Mouse (Mus musculus) ovary, postnatal 36 days (tissue): Measurements from ENCODE around the gene Fam196a.

Experiments
- DNase-seq: peaks from one replicate; pipeline ENCODE4 v3.0.0; 2022; ENCODE audit warnings: low spot score, mixed read lengths

Fam196a gene

DNA sequence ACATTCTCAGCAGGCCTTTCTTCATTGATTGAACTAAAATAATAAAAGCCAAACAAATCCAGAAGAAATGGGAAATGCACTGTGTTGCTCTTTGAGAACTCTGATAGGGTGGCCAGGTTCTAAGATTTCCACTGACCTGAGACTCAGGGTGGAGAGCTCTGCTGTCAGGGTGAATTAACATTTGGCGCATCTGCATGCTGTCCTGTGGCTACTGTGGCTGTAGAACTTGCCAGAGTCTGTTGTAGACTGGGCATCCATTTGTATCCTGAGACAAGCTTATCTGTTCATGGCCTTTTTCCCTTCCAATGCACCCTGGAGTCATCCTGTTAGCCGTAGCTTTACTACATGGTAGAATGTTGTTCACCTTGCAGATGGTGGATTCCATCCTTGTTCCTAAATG, 98.2 kb downstream of the Fam196a start:
- no peak for DNase-seq
